Mouse (Mus musculus) intestine, embryonic 14.5 days (tissue): ENCODE results near the gene Cstb. TPM values are rescaled to one million over a fixed set of nuclear protein-coding genes. Genes with fewer than 3 reads are reported as not detected.

ENCODE experiments used
- ATAC-seq: fragments of 200-750 bp; cut with Nextera tagmentation; replicated peaks from 2 replicates; pipeline ENCODE4 v1.8.0; 2017; ENCODE audit warnings: low read depth, moderate number of reproducible peaks, moderate TSS enrichment, moderate library complexity; ENCODE audit not compliant: low FRiP score, low TSS enrichment
- DNase-seq: peaks from one replicate; pipeline ENCODE4 v3.0.0-alpha.2; 2018; ENCODE audit warnings: low spot score
- H3K27ac ChIP-seq: fragments of 300-500 bp; sonication (generic); 2 replicates; pipeline ENCODE4 v1.5.1; 2014; ENCODE audit warnings: low read depth, mild to moderate bottlenecking, control low read depth
- H3K27me3 ChIP-seq: fragments of 300-500 bp; sonication (generic); replicated peaks from 2 replicates; pipeline ENCODE4 v1.6.1; 2014; ENCODE audit warnings: low read length, control low read depth; ENCODE audit not compliant: control insufficient read depth, insufficient read depth
- H3K36me3 ChIP-seq: fragments of 300-500 bp; sonication (generic); 2 replicates; pipeline ENCODE4 v1.6.1; 2014; ENCODE audit warnings: low read length, control low read depth; ENCODE audit not compliant: control insufficient read depth, insufficient read depth
- H3K4me1 ChIP-seq: fragments of 300-500 bp; sonication (generic); replicated peaks from 2 replicates; pipeline ENCODE4 v1.6.1; 2014; ENCODE audit warnings: low read length, control low read depth, mixed read lengths; ENCODE audit not compliant: control insufficient read depth, insufficient read depth
- H3K4me2 ChIP-seq: fragments of 300-500 bp; sonication (generic); 2 replicates; pipeline ENCODE4 v1.6.1; 2014; ENCODE audit warnings: low read length
- H3K4me3 ChIP-seq: fragments of 300-500 bp; sonication (generic); 2 replicates; pipeline ENCODE4 v1.5.1; 2014; ENCODE audit warnings: low read depth, low read length, control low read depth, mixed read lengths
- H3K9ac ChIP-seq: fragments of 300-500 bp; sonication (generic); 2 replicates; pipeline ENCODE4 v1.6.1; 2014; ENCODE audit warnings: mild to moderate bottlenecking, low read length
- H3K9me3 ChIP-seq: fragments of 300-500 bp; sonication (generic); 2 replicates; pipeline ENCODE4 v1.6.1; 2016; ENCODE audit warnings: low read length, control low read depth; ENCODE audit not compliant: control insufficient read depth
- WGBS: fragments of 180-500 bp; shearing (Covaris S2); extraction: QIAGEN DNeasy Blood & Tissue Kit; methylation state at CpG from one replicate; pipeline ENCODE4 v1.1.7; 2014; 5-methylcytosine and 5-hydroxymethylcytosine counted together
- polyA plus RNA-seq: library from polyadenylated mRNA; unstranded; fragments of >200 nt; fragmentation: Nextera tagmentation; extraction: Ambion mirVana; gene quantifications from 2 replicates; pipeline ENCODE4 v1.2.1, GENCODE M21; 2014

Gene Cstb
- polyA plus RNA-seq, 1 experiment from 2014 or later = 258 TPM

DNA sequence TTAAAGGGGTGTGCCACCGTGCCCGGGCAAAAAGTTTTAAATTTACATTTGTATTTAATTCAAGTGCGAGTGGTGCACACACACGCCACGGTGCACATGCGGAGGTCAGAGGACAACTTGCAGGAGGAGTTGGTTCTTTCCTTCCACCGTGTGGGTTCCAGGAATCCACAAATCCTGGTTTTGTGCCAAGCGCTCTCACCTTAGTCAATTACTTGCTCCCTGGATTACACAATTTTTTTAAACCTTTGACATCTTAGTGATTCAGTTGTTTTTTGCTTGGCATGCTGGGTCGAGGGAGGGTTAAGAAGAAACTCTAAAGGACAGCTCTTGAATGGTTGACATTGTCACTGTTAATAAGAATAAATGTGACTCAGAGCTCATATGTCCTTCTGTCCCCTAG is 41.2 kb downstream of the Cstb start:
- Histone ChIP-seq H3K9ac (no peak overlapping the region), H3K27me3 (no peaks in the 10 kb centered on the region), H3K9me3 (no peaks in the 10 kb centered on the region), H3K4me3 (no peak overlapping the region), H3K27ac (no peak overlapping the region), H3K4me2 (no peak overlapping the region), H3K36me3 (no peaks in the 10 kb centered on the region), H3K4me1 (peaks cover 4% of the 10 kb centered on the region)
- DNase-seq (no peak), ATAC-seq (no peak)
- WGBS = 83% methylated on average over 9 of the region's 9 CpGs

DNA sequence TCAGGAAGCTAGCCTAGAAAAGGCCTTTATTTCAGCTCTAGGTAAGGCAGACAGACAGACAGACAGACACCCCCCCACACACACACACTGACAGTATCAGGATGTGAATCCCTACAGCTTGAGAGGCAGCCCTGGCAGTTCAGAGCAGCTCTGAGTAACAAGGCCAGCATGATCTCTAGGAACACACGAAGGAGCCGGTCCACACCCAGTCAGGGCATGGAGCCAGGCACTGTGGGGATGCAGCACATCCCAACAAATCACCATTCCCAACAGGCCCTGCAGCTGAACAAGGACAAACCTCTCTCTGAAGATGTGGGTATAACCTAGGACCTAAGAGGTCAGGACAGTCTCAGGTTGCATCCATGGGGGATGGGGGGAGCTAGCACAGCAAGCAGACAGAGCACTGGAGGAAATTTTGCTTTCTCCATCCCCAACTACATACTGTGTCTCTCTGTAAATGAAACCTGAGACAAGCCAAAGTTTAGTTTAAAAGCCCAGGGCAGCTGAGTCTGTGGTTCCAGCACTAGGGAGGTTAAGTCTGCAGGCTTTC is 42.4 kb downstream of the Cstb start:
- Histone ChIP-seq H3K9ac (no peak overlapping the region), H3K9me3 (no peaks in the 10 kb centered on the region), H3K27me3 (no peaks in the 10 kb centered on the region), H3K36me3 (no peaks in the 10 kb centered on the region), H3K4me2 (no peak overlapping the region), H3K27ac (no peak overlapping the region), H3K4me1 (peaks cover 4% of the 10 kb centered on the region), H3K4me3 (no peak overlapping the region)
- ATAC-seq = no peak
- 51% methylated on average over 2 of the region's 2 CpGs for WGBS
- DNase-seq = no peak

DNA sequence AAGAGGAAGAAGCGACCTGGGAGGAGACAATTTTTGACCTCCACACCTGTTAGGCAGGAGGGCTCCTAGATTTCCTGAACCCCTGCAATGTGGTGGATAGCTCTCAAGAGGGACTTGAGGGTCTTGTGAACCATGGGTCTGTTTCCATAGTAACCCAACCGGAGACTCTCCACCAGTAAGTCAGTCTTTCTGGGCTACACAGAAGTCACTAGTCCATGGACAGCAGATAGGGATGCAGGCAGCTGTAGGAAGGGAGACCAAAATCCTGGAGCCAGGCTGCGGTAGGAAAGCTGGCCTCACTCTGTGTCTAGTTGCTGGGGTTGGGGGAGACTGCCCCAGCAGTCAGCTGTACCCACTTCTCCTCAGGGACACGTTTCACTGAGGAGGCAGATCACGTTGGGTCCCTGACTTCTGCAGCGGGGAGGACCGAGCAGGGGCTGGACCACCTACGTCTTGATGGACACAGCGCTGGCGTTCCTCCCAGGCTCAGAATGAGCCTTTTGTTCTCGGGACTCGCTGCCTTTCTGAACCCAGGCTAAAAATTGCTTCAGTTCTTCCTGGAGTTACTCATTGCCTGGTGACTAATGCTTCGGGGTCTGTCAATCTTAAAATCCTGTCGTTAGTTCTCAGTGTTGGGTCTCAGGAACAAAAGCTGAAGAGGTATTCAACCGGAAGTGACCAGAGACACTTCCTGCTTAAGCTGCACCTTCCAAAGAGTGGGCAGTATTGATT is 45.3 kb downstream of the Cstb start:
- Histone ChIP-seq H3K27ac (no peak overlapping the region), H3K4me1 (no peaks in the 10 kb centered on the region), H3K4me3 (no peak overlapping the region), H3K36me3 (no peaks in the 10 kb centered on the region), H3K27me3 (no peaks in the 10 kb centered on the region), H3K9ac (no peak overlapping the region), H3K4me2 (0 out of 2 replicates have a peak overlapping the region, but pooled peaks have one; percentile 18), H3K9me3 (no peaks in the 10 kb centered on the region)
- ATAC-seq (no peak), DNase-seq (no peak)
- WGBS = 63% methylated on average over 15 of the region's 15 CpGs

GRCm38 (mm10) chr10:78472046-78472445 is 46.6 kb downstream of the Cstb start:
- Histone ChIP-seq H3K36me3 (no peaks in the 10 kb centered on the region), H3K9me3 (no peaks in the 10 kb centered on the region), H3K9ac (no peak overlapping the region), H3K4me1 (no peaks in the 10 kb centered on the region), H3K27ac (no peak overlapping the region), H3K27me3 (no peaks in the 10 kb centered on the region), H3K4me3 (no peak overlapping the region), H3K4me2 (no peak overlapping the region)
- ATAC-seq (no peak), DNase-seq (no peak)
- WGBS = 86% methylated on average over 3 of the region's 3 CpGs

DNA sequence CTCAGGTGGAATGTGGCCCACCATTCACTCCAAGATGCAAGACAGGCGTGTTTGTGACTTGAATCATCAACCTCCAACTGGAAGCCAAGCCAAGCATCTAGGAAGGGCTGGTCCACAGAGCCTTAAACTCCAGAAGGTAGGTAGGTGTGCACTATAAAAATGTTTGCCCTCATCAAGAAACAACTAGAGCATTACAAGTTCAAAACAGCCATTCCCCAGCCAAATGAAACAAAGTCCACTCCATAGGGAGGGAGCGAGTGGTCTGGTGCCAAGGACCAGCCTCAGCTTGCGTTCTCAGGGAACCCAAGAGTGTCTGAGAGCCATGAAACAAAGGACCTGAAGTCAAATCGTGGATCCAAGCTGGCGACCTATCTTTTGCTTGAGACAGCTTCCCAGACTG is 48.0 kb downstream of the Cstb start:
- ATAC-seq = no peak
- H3K27me3 ChIP-seq = no peaks in the 10 kb centered on the region
- DNase-seq = no peak
- H3K36me3 ChIP-seq = no peaks in the 10 kb centered on the region
- no peaks in the 10 kb centered on the region for H3K9me3 ChIP-seq
- no peak overlapping the region for H3K27ac ChIP-seq
- no peak overlapping the region for H3K9ac ChIP-seq
- H3K4me3 ChIP-seq = no peak overlapping the region
- no peak overlapping the region for H3K4me2 ChIP-seq
- H3K4me1 ChIP-seq = no peaks in the 10 kb centered on the region
- 60% methylated on average over 5 of the region's 5 CpGs for WGBS

DNA sequence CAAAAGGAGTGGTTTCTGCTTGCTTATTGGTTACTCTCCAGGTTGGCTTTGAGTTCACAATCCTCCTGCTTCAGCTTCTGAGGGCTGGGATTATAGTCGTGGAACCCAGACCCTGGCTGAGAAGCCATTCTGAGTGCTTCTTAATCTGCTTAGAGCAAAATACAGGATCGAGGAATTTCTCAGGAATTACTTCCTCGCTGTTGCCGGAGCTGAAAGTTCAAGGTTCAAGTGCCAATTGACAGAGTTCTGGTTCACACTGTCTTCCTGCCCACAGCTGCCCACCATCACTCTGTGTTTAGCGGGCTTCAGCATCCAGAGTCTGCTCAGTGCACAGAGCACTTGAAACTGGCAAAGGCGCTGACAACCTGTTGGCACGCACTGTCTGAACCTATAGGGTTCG is 49.3 kb downstream of the Cstb start:
- Histone ChIP-seq H3K36me3 (no peaks in the 10 kb centered on the region), H3K9me3 (no peaks in the 10 kb centered on the region), H3K27ac (no peak overlapping the region), H3K27me3 (no peaks in the 10 kb centered on the region), H3K4me2 (no peak overlapping the region), H3K4me1 (no peaks in the 10 kb centered on the region), H3K4me3 (no peak overlapping the region), H3K9ac (no peak overlapping the region)
- ATAC-seq (no peak), DNase-seq (no peak)
- 54% methylated on average over 8 of the region's 8 CpGs for WGBS

DNA sequence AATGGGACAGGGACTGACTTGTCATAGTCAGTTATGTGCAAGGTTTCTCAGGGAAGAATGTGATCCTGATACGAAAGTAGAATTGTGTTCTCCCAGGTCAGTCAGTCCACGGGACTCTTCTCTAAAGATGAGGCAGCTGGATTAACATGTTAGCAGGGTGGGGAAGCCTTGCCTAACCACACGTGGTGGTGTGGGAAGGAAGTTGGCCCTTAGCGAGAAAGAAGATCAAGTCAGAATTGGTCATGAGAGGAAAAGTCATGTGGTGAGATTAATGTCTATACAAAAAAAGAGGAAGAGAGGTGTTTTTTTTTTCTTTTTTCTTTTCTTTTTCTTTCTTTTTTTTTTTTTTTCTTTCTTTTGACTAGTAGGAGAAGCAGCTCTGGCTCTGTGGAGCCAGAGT is 51.4 kb downstream of the Cstb start:
- no peak overlapping the region for H3K4me2 ChIP-seq
- 76% methylated on average over 4 of the region's 4 CpGs for WGBS
- H3K9ac ChIP-seq = no peak overlapping the region
- DNase-seq = no peak
- H3K36me3 ChIP-seq = no peaks in the 10 kb centered on the region
- H3K9me3 ChIP-seq = no peaks in the 10 kb centered on the region
- 0 out of 2 replicates have a peak, but pooled peaks cover 4% of the 10 kb centered on the region for H3K4me1 ChIP-seq
- H3K27ac ChIP-seq = no peak overlapping the region
- H3K27me3 ChIP-seq = no peaks in the 10 kb centered on the region
- H3K4me3 ChIP-seq = no peak overlapping the region
- ATAC-seq = no peak
